Mouse (Mus musculus) cerebellum, adult 2 months (tissue): ENCODE measurements around the gene Gm21981.

Source experiments
- CTCF ChIP-seq: fragments of 200-500 bp; IDR thresholded peaks from 2 replicates; pipeline ENCODE4 v1.5.1; 2011; ENCODE audit warnings: low read depth, mild to moderate bottlenecking, control low read depth, low read length, moderate library complexity, borderline replicate concordance; ENCODE audit not compliant: insufficient read depth
- POLR2A ChIP-seq: fragments of 200-500 bp; IDR thresholded peaks from 2 replicates; pipeline ENCODE4 v1.6.1; 2011; ENCODE audit warnings: low read length, control low read depth, borderline replicate concordance; ENCODE audit not compliant: insufficient read depth

- TF ChIP-seq POLR2A, result no peak
- TF ChIP-seq CTCF, result no peak
Observed at GRCm38 (mm10) chr17:47698156-47698555, 3.9 kb upstream of the Gm21981 start.
